Mouse (Mus musculus) MEL (cell line): ENCODE data around the gene Ints7.

Experiments used
- CHD2 ChIP-seq: IDR thresholded peaks from 2 replicates; pipeline ENCODE4 v1.6.1; 2011; ENCODE audit warnings: low read length, improper control_type of control experiment
- NELFE ChIP-seq: IDR thresholded peaks from 2 replicates; pipeline ENCODE4 v1.6.1; 2011; ENCODE audit warnings: low read depth, low read length, improper control_type of control experiment
- ZKSCAN1 ChIP-seq: IDR thresholded peaks from 2 replicates; pipeline ENCODE4 v1.6.1; 2012; ENCODE audit warnings: low read depth, mild to moderate bottlenecking, inconsistent platforms, low read length, improper control_type of control experiment, moderate library complexity

DNA sequence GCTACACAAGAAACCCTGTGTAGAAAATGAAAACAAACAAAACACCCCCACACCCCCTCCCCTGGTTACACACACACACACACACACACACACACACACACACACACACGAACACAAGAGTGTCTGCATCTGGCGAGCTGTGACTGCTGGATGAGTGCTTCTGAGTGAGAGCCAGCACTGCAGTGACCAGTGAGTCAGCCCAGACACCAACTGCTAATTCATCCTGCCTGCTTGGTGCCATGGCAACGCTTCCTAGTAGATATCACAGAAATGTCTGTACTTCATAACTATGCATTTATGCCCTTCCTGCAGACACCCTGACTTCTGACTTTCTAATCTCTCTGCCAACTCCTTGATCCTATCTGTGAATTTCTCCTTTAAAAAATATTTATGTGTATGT lies 48.3 kb upstream of the Ints7 start:
- no peak for TF ChIP-seq ZKSCAN1
- no peak for TF ChIP-seq NELFE
- TF ChIP-seq CHD2: no peak
